Mouse (Mus musculus) embryo, embryonic 10 days (tissue): Measurements from ENCODE around the gene Rnf151.
"Not testable (repeated sequence)": the region's sequence is repeated elsewhere in the genome, so short reads cannot be mapped to it uniquely, and the experiment has no call there.

Experiments
- DNase-seq: peaks from one replicate; pipeline ENCODE4 v3.0.0-alpha.2; 2015; ENCODE audit warnings: low spot score

Gene Rnf151

DNA sequence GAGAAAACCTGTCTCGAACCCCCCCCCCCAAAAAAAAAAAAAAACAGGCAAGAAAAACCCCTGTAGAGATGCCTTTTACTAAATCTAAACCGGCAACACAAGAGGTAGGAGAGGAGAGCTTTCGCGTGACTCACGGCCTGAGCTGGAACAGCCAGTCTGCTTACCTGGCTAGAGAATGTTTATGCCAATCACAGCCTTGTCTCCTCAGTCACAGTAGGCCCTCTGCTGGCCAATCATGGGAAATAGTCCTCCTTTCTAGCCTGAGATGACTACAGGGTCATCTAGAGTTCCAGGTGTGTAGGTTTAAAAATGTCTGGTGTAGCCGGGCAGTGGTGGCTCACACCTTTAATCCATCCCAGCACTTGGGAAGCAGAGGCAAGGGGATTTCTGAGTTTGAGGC, 50.4 kb downstream of the Rnf151 start:
- DNase-seq = peak; percentile 83

DNA sequence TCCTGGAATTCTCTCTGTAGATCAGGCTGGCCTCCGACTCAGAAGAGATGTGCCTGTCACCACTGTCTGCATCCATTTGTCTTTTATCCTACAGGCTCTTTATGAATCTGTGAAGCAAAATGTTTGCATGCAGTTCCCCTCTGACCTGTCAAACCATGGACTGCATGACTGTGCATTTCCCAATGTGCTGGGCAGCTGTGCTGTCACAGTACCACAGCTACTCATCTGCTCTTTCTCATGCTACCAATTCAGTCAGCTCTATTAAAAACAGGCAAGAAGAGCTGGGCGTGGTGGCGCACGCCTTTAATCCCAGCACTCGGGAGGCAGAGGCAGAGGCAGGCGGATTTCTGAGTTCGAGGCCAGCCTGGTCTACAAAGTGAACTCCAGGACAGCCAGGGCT, 50.9 kb downstream of the Rnf151 start:
- DNase-seq = not testable (repeated sequence)
